Mouse (Mus musculus): ENCODE measurements around the gene Rpf2. TPM values are rescaled to one million over a fixed set of nuclear protein-coding genes. Genes with fewer than 3 reads are reported as not detected.
A peak's percentile ranks its signal among the peaks of the same experiment; 100 is the strongest.

The Rpf2 gene
- polyA plus RNA-seq, 1 experiment: 25.8 TPM

- TF ChIP-seq POLR2A (IDR thresholded peaks at IDR 0.05; ENCODE audit: borderline replicate concordance, extremely low read depth, insufficient read depth, insufficient read length, poor library complexity, severe bottlenecking) (no peak), CTCF (IDR thresholded peaks at IDR 0.05; ENCODE audit: borderline replicate concordance, extremely low read depth, insufficient read depth, insufficient read length) (no peak)
- no peak for DNase-seq (ENCODE audit: low read depth)
These were observed 405 bp upstream of the Rpf2 start for GRCm38 (mm10) chr10:40247166-40247716.

GRCm38 (mm10) chr10:40237826-40238225 lies 9.0 kb downstream of the Rpf2 start:
- no peak for DNase-seq (ENCODE audit: low read depth)
- TF ChIP-seq POLR2A (IDR thresholded peaks at IDR 0.05; ENCODE audit: borderline replicate concordance, extremely low read depth, insufficient read depth, insufficient read length, poor library complexity, severe bottlenecking) (no peak), CTCF (IDR thresholded peaks at IDR 0.05; ENCODE audit: borderline replicate concordance, extremely low read depth, insufficient read depth, insufficient read length) (no peak)

GRCm38 (mm10) chr10:40233241-40233640 lies 13.6 kb downstream of the Rpf2 start:
- TF ChIP-seq CTCF (IDR thresholded peaks at IDR 0.05; ENCODE audit: borderline replicate concordance, extremely low read depth, insufficient read depth, insufficient read length): no peak
- TF ChIP-seq POLR2A (IDR thresholded peaks at IDR 0.05; ENCODE audit: borderline replicate concordance, extremely low read depth, insufficient read depth, insufficient read length, poor library complexity, severe bottlenecking): no peak
- no peak for DNase-seq (ENCODE audit: low read depth)

- DNase-seq (ENCODE audit: low read depth): no peak
- no peak for TF ChIP-seq CTCF (IDR thresholded peaks at IDR 0.05; ENCODE audit: borderline replicate concordance, extremely low read depth, insufficient read depth, insufficient read length)
- TF ChIP-seq POLR2A (IDR thresholded peaks at IDR 0.05; ENCODE audit: borderline replicate concordance, extremely low read depth, insufficient read depth, insufficient read length, poor library complexity, severe bottlenecking): no peak
These were observed 14.4 kb downstream of the Rpf2 start for GRCm38 (mm10) chr10:40232442-40232841.

GRCm38 (mm10) chr10:40229725-40230124 lies 17.1 kb downstream of the Rpf2 start:
- no peak for DNase-seq (ENCODE audit: low read depth)
- TF ChIP-seq POLR2A (IDR thresholded peaks at IDR 0.05; ENCODE audit: borderline replicate concordance, extremely low read depth, insufficient read depth, insufficient read length, poor library complexity, severe bottlenecking) (no peak), CTCF (IDR thresholded peaks at IDR 0.05; ENCODE audit: borderline replicate concordance, extremely low read depth, insufficient read depth, insufficient read length) (no peak)

GRCm38 (mm10) chr10:40227660-40228303 lies 19.1 kb downstream of the Rpf2 start:
- DNase-seq (ENCODE audit: low read depth): peak; percentile 61
- no peak for TF ChIP-seq POLR2A (IDR thresholded peaks at IDR 0.05; ENCODE audit: borderline replicate concordance, extremely low read depth, insufficient read depth, insufficient read length, poor library complexity, severe bottlenecking)
- TF ChIP-seq CTCF (IDR thresholded peaks at IDR 0.05; ENCODE audit: borderline replicate concordance, extremely low read depth, insufficient read depth, insufficient read length): no peak

- TF ChIP-seq CTCF (IDR thresholded peaks at IDR 0.05; ENCODE audit: borderline replicate concordance, extremely low read depth, insufficient read depth, insufficient read length) (no peak), POLR2A (IDR thresholded peaks at IDR 0.05; ENCODE audit: borderline replicate concordance, extremely low read depth, insufficient read depth, insufficient read length, poor library complexity, severe bottlenecking) (no peak)
- DNase-seq (ENCODE audit: low read depth): peak; percentile 61
These were observed 28.0 kb downstream of the Rpf2 start for GRCm38 (mm10) chr10:40218874-40219273.

- DNase-seq (ENCODE audit: low read depth): peak; percentile 84
- TF ChIP-seq POLR2A (IDR thresholded peaks at IDR 0.05; ENCODE audit: borderline replicate concordance, extremely low read depth, insufficient read depth, insufficient read length, poor library complexity, severe bottlenecking): no peak
- peak; percentile 86 for TF ChIP-seq CTCF (IDR thresholded peaks at IDR 0.05; ENCODE audit: borderline replicate concordance, extremely low read depth, insufficient read depth, insufficient read length)
These were observed 34.2 kb downstream of the Rpf2 start for GRCm38 (mm10) chr10:40212443-40213169.

GRCm38 (mm10) chr10:40195001-40195400 lies 51.8 kb downstream of the Rpf2 start:
- TF ChIP-seq POLR2A (IDR thresholded peaks at IDR 0.05; ENCODE audit: borderline replicate concordance, extremely low read depth, insufficient read depth, insufficient read length, poor library complexity, severe bottlenecking) (no peak), CTCF (IDR thresholded peaks at IDR 0.05; ENCODE audit: borderline replicate concordance, extremely low read depth, insufficient read depth, insufficient read length) (no peak)
- DNase-seq (ENCODE audit: low read depth): no peak

- TF ChIP-seq POLR2A (IDR thresholded peaks at IDR 0.05; ENCODE audit: borderline replicate concordance, extremely low read depth, insufficient read depth, insufficient read length, poor library complexity, severe bottlenecking): no peak
- no peak for TF ChIP-seq CTCF (IDR thresholded peaks at IDR 0.05; ENCODE audit: borderline replicate concordance, extremely low read depth, insufficient read depth, insufficient read length)
- no peak for DNase-seq (ENCODE audit: low read depth)
These were observed 54.6 kb downstream of the Rpf2 start for GRCm38 (mm10) chr10:40192010-40192935.

All from brain, embryonic 14.5 days (tissue).